Comparison of ENCODE assay signal across 12 mouse cellular contexts in genomic region chr17:25877025-25877424, GRCm38 (mm10). TPM values are rescaled to one million over a fixed set of nuclear protein-coding genes. Genes with fewer than 3 reads are reported as not detected.
DNase-seq lines count a peak whose midpoint lies in the region; ATAC-seq and TF ChIP-seq lines count a peak whose summit lies in the region.
"Had no signal": no experiment of that assay in that cellular context is flagged by ENCODE, and none has a peak within 500 bp of the region (broad histone marks: within the 10 kb centered on the region; RNA-seq: fewer than 3 reads in every experiment).

No protein-coding gene starts in this region.

- no peak overlapping the region for H3K9ac ChIP-seq in forebrain, embryonic 13.5 days
- H3K9ac ChIP-seq in forebrain, embryonic 15.5 days (replicated peaks): no peak overlapping the region
- no peak overlapping the region for H3K9ac ChIP-seq in liver, adult 2 months (ENCODE audit: low read depth, low read length)
- H3K9ac ChIP-seq in liver, embryonic 11.5 days (ENCODE audit: low read depth, low read length): no peak overlapping the region
- H3K9ac ChIP-seq in midbrain, embryonic 16.5 days (ENCODE audit: low read depth, low read length): no peak overlapping the region

- DNase-seq in liver, adult 2 months (ENCODE audit: extremely low read depth, low read depth, low spot score): no peak
- DNase-seq in liver: no peak
- no peak for DNase-seq in liver, embryonic 11.5 days (ENCODE audit: low spot score)
- DNase-seq in left cerebral cortex, adult 11 months (ENCODE audit: low spot score): no peak
- no peak for DNase-seq in layer of hippocampus, postnatal 10 days (ENCODE audit: low spot score in 2 of 2)
- DNase-seq: right cerebral cortex, postnatal 4 days; thymus, adult 18-20 months had no signal

- no peak for TF ChIP-seq CTCF in liver, adult 2 months (IDR thresholded peaks at IDR 0.05; ENCODE audit: low read depth, low read length)

- no peaks in the 10 kb centered on the region for H3K27me3 ChIP-seq in forebrain, embryonic 13.5 days
- no peaks in the 10 kb centered on the region for H3K27me3 ChIP-seq in forebrain, embryonic 15.5 days
- H3K27me3 ChIP-seq in liver, adult 2 months (ENCODE audit: control insufficient read depth, insufficient read depth, low read length): no peaks in the 10 kb centered on the region
- no peaks in the 10 kb centered on the region for H3K27me3 ChIP-seq in liver, embryonic 11.5 days (replicated peaks; ENCODE audit: control insufficient read depth, insufficient read depth, low read length)
- H3K27me3 ChIP-seq in midbrain, embryonic 16.5 days (ENCODE audit: control insufficient read depth, insufficient read depth, low read depth, low read length): no peaks in the 10 kb centered on the region
- H3K27me3 ChIP-seq: megakaryocyte, embryonic 14.5 days; Patski had no signal

- H3K36me3 ChIP-seq in forebrain, embryonic 13.5 days (ENCODE audit: poor library complexity, severe bottlenecking): peaks cover 31% of the 10 kb centered on the region
- peaks cover 20% of the 10 kb centered on the region for H3K36me3 ChIP-seq in forebrain, embryonic 15.5 days
- H3K36me3 ChIP-seq in liver, adult 2 months (ENCODE audit: control insufficient read depth, insufficient read depth, low read length): no peaks in the 10 kb centered on the region
- H3K36me3 ChIP-seq in liver, embryonic 11.5 days (ENCODE audit: control insufficient read depth, insufficient read depth, low read length): peaks cover 3% of the 10 kb centered on the region; the same call in 1 of the 2 replicates
- H3K36me3 ChIP-seq in midbrain, embryonic 16.5 days (ENCODE audit: control insufficient read depth, insufficient read depth, low read length): peaks cover 11% of the 10 kb centered on the region

- H3K9me3 ChIP-seq in forebrain, embryonic 13.5 days (replicated peaks): no peaks in the 10 kb centered on the region
- no peaks in the 10 kb centered on the region for H3K9me3 ChIP-seq in forebrain, embryonic 15.5 days
- H3K9me3 ChIP-seq in liver, embryonic 11.5 days (ENCODE audit: control insufficient read depth, low read length): no peaks in the 10 kb centered on the region
- H3K9me3 ChIP-seq in midbrain, embryonic 16.5 days (replicated peaks; ENCODE audit: control insufficient read depth, low read length, poor library complexity, severe bottlenecking): no peaks in the 10 kb centered on the region
- H3K9me3 ChIP-seq: megakaryocyte, embryonic 14.5 days had no signal

- no peak for ATAC-seq in forebrain, embryonic 13.5 days
- ATAC-seq in forebrain, embryonic 15.5 days (replicated peaks): no peak
- ATAC-seq in liver, embryonic 11.5 days (replicated peaks; ENCODE audit: low FRiP score): no peak
- ATAC-seq in midbrain, embryonic 16.5 days: no peak
- ATAC-seq: Patski had no signal

- no peak overlapping the region for H3K4me3 ChIP-seq in forebrain, embryonic 13.5 days
- H3K4me3 ChIP-seq in forebrain, embryonic 15.5 days: no peak overlapping the region
- H3K4me3 ChIP-seq in liver, adult 2 months (ENCODE audit: insufficient read depth, low read depth, low read length): no peak overlapping the region
- H3K4me3 ChIP-seq in liver, embryonic 11.5 days (ENCODE audit: low read depth, low read length): no peak overlapping the region; the same call in 1 of the 2 replicates
- H3K4me3 ChIP-seq in midbrain, embryonic 16.5 days (ENCODE audit: low read depth, low read length): no peak overlapping the region

- H3K79me2 ChIP-seq in liver, adult 2 months (ENCODE audit: control insufficient read depth, insufficient read depth, low read length): peaks cover 7% of the 10 kb centered on the region; the same call in 1 of the 2 replicates

- peaks cover 38% of the 10 kb centered on the region for H3K4me1 ChIP-seq in forebrain, embryonic 13.5 days
- peaks cover 35% of the 10 kb centered on the region for H3K4me1 ChIP-seq in forebrain, embryonic 15.5 days
- peaks cover 22% of the 10 kb centered on the region for H3K4me1 ChIP-seq in liver, adult 2 months (ENCODE audit: control insufficient read depth, insufficient read depth, low read length)
- H3K4me1 ChIP-seq in liver, embryonic 11.5 days (replicated peaks; ENCODE audit: control insufficient read depth, insufficient read depth, low read length): peaks cover 45% of the 10 kb centered on the region
- peaks cover 23% of the 10 kb centered on the region for H3K4me1 ChIP-seq in midbrain, embryonic 16.5 days (ENCODE audit: control insufficient read depth, insufficient read depth, low read length)

- 96% methylated on average over 3 of the region's 3 CpGs for WGBS in forebrain, embryonic 13.5 days
- 99% methylated on average over 3 of the region's 3 CpGs for WGBS in forebrain, embryonic 15.5 days
- WGBS in liver, adult 2 months: 76% methylated on average over 3 of the region's 3 CpGs
- WGBS in liver, embryonic 11.5 days: 78% methylated on average over 3 of the region's 3 CpGs
- WGBS in midbrain, embryonic 16.5 days: 94% methylated on average over 3 of the region's 3 CpGs

- no peak for TF ChIP-seq POLR2A in liver, adult 2 months (IDR thresholded peaks at IDR 0.05; ENCODE audit: extremely low read depth, insufficient read depth, low read length)

- H3K27ac ChIP-seq in forebrain, embryonic 13.5 days: no peak overlapping the region
- no peak overlapping the region for H3K27ac ChIP-seq in forebrain, embryonic 15.5 days (replicated peaks)
- peak overlapping the region; percentile 33 for H3K27ac ChIP-seq in liver, adult 2 months (replicated peaks; ENCODE audit: insufficient read depth, low read depth, low read length)
- no peak overlapping the region for H3K27ac ChIP-seq in liver, embryonic 11.5 days (ENCODE audit: low read depth, low read length)
- H3K27ac ChIP-seq in midbrain, embryonic 16.5 days (ENCODE audit: low read length): no peak overlapping the region

- H3K4me2 ChIP-seq in forebrain, embryonic 13.5 days: peak overlapping the region; percentile 89; the same call in 1 of the 2 replicates
- no peak overlapping the region for H3K4me2 ChIP-seq in forebrain, embryonic 15.5 days (replicated peaks)
- peak overlapping the region; percentile 88; the same call in 1 of the 2 replicates for H3K4me2 ChIP-seq in liver, embryonic 11.5 days
- peak overlapping the region; percentile 77 for H3K4me2 ChIP-seq in midbrain, embryonic 16.5 days (ENCODE audit: low read length)

RNA-seq across cellular contexts. Expression of gene Mettl26, which starts 2.2 kb away (rescaled TPM):
- 62.5 and 67.1 TPM in 2 replicates for polyA plus RNA-seq in forebrain, embryonic 13.5 days (2015; fragmentation: Nextera tagmentation; extraction: Ambion mirVana)
- 61.8 and 62.0 TPM in 2 replicates for polyA plus RNA-seq in forebrain, embryonic 15.5 days (2015; fragmentation: Nextera tagmentation; extraction: Ambion mirVana)
- total RNA-seq in liver, adult 2 months (2014; rRNA removed): 129 and 131 TPM in 2 replicates
- 415 and 439 TPM in 2 replicates for polyA plus RNA-seq in liver, adult 2 months (2012; rRNA removed)
- 70.7 and 74.5 TPM in 2 replicates for polyA plus RNA-seq in liver, embryonic 11.5 days (2014; fragmentation: Nextera tagmentation; extraction: Ambion mirVana)
- 62.2 and 63.5 TPM in 2 replicates for polyA plus RNA-seq in midbrain, embryonic 16.5 days (2015; fragmentation: Nextera tagmentation; extraction: Ambion mirVana)
- 10 to 100 TPM; 31.7 to 32.7 TPM for total RNA-seq in layer of hippocampus, postnatal 10 days (2021)

RNA-seq across cellular contexts. Expression of gene Wfikkn1, which starts 3.6 kb away (rescaled TPM):
- 0.76 and 0.77 TPM in 2 replicates for polyA plus RNA-seq in forebrain, embryonic 13.5 days (2015; fragmentation: Nextera tagmentation; extraction: Ambion mirVana)
- 0.55 and 0.60 TPM in 2 replicates for polyA plus RNA-seq in forebrain, embryonic 15.5 days (2015; fragmentation: Nextera tagmentation; extraction: Ambion mirVana)
- 0.07 and 0.09 TPM in 2 replicates for total RNA-seq in liver, adult 2 months (2014; rRNA removed)
- 0.24 and 0.92 TPM in 2 replicates for polyA plus RNA-seq in liver, adult 2 months (2012; rRNA removed)
- polyA plus RNA-seq in liver, embryonic 11.5 days (2014; fragmentation: Nextera tagmentation; extraction: Ambion mirVana): 2.1 and 2.4 TPM in 2 replicates
- 0.45 and 0.52 TPM in 2 replicates for polyA plus RNA-seq in midbrain, embryonic 16.5 days (2015; fragmentation: Nextera tagmentation; extraction: Ambion mirVana)
- total RNA-seq in layer of hippocampus, postnatal 10 days (2021): 1 to 10 TPM; 1.1 to 1.4 TPM

RNA-seq across cellular contexts. Expression of gene Mcrip2, which starts 8.5 kb away (rescaled TPM):
- polyA plus RNA-seq in forebrain, embryonic 13.5 days (2015; fragmentation: Nextera tagmentation; extraction: Ambion mirVana): 12.9 and 13.6 TPM in 2 replicates
- 14.4 and 16.7 TPM in 2 replicates for polyA plus RNA-seq in forebrain, embryonic 15.5 days (2015; fragmentation: Nextera tagmentation; extraction: Ambion mirVana)
- total RNA-seq in liver, adult 2 months (2014; rRNA removed): 26.1 and 36.0 TPM in 2 replicates
- polyA plus RNA-seq in liver, adult 2 months (2012; rRNA removed): 139 and 141 TPM in 2 replicates
- polyA plus RNA-seq in liver, embryonic 11.5 days (2014; fragmentation: Nextera tagmentation; extraction: Ambion mirVana): 96.5 and 110 TPM in 2 replicates
- polyA plus RNA-seq in midbrain, embryonic 16.5 days (2015; fragmentation: Nextera tagmentation; extraction: Ambion mirVana): 18.0 and 25.3 TPM in 2 replicates
- total RNA-seq in layer of hippocampus, postnatal 10 days (2021): 10 to 100 TPM; 30.6 to 32.6 TPM

RNA-seq across cellular contexts. Expression of gene Wdr90, which starts 15.7 kb away (rescaled TPM):
- 24.9 and 28.5 TPM in 2 replicates for polyA plus RNA-seq in forebrain, embryonic 13.5 days (2015; fragmentation: Nextera tagmentation; extraction: Ambion mirVana)
- polyA plus RNA-seq in forebrain, embryonic 15.5 days (2015; fragmentation: Nextera tagmentation; extraction: Ambion mirVana): 18.8 and 24.8 TPM in 2 replicates
- 2.7 and 3.3 TPM in 2 replicates for total RNA-seq in liver, adult 2 months (2014; rRNA removed)
- polyA plus RNA-seq in liver, adult 2 months (2012; rRNA removed): 9.0 and 14.1 TPM in 2 replicates
- 22.2 and 25.7 TPM in 2 replicates for polyA plus RNA-seq in liver, embryonic 11.5 days (2014; fragmentation: Nextera tagmentation; extraction: Ambion mirVana)
- polyA plus RNA-seq in midbrain, embryonic 16.5 days (2015; fragmentation: Nextera tagmentation; extraction: Ambion mirVana): 18.5 and 21.6 TPM in 2 replicates
- total RNA-seq in layer of hippocampus, postnatal 10 days (2021): 10 to 100 TPM; 25.4 to 37.8 TPM

RNA-seq across cellular contexts. Expression of gene Rhot2, which starts 32.4 kb away (rescaled TPM):
- polyA plus RNA-seq in forebrain, embryonic 13.5 days (2015; fragmentation: Nextera tagmentation; extraction: Ambion mirVana): 16.2 and 17.6 TPM in 2 replicates
- polyA plus RNA-seq in forebrain, embryonic 15.5 days (2015; fragmentation: Nextera tagmentation; extraction: Ambion mirVana): 15.2 and 16.1 TPM in 2 replicates
- total RNA-seq in liver, adult 2 months (2014; rRNA removed): 18.0 and 20.9 TPM in 2 replicates
- polyA plus RNA-seq in liver, adult 2 months (2012; rRNA removed): 63.0 and 71.1 TPM in 2 replicates
- polyA plus RNA-seq in liver, embryonic 11.5 days (2014; fragmentation: Nextera tagmentation; extraction: Ambion mirVana): 9.6 and 12.8 TPM in 2 replicates
- polyA plus RNA-seq in midbrain, embryonic 16.5 days (2015; fragmentation: Nextera tagmentation; extraction: Ambion mirVana): 15.2 and 16.7 TPM in 2 replicates
- 10 to 100 TPM; 80.3 to 94.8 TPM for total RNA-seq in layer of hippocampus, postnatal 10 days (2021)
